Mouse (Mus musculus) left cerebral cortex, postnatal 4 days (tissue): ENCODE measurements around the gene Aif1. TPM values are rescaled to one million over a fixed set of nuclear protein-coding genes. Genes with fewer than 3 reads are reported as not detected.
"Not testable (repeated sequence)": the region's sequence is repeated elsewhere in the genome, so short reads cannot be mapped to it uniquely, and the experiment has no call there.

Source experiments
- DNase-seq: peaks from one replicate; pipeline ENCODE4 v3.0.0-alpha.2; 2022
- intact Hi-C: fragments of 180-260 bp; cut with DNase I; formaldehyde crosslinking; loops from one replicate; pipeline ENCODE4 v1.15.1; 2025
- microRNA-seq: library from miRNA; unstranded; fragments of <30 nt; microRNA quantifications from one replicate; pipeline ENCODE4 v1.2.0, GENCODE M21; 2022
- total RNA-seq, 2 experiments: library from RNA; stranded (reverse); gene quantifications; 2 replicates each; pipeline ENCODE4 v1.2.3; 2021

Gene Aif1
- total RNA-seq, 2 experiments from 2014 or later, result 2.5 to 3.6 TPM

GRCm38 (mm10) chr17:35123287-35123686, 52.6 kb downstream of the Aif1 start:
- DNase-seq, intact Hi-C loops: not testable (repeated sequence)

- DNase-seq, result peak; percentile 68
- intact Hi-C loops, result no loop called here
Measured at GRCm38 (mm10) chr17:35121871-35122303, 54.0 kb downstream of the Aif1 start, which contains the start of gene Csnk2b. TSS of gene Csnk2b (minus strand) at chr17:35122053.

GRCm38 (mm10) chr17:35121143-35121799, 54.6 kb downstream of the Aif1 start, which contains the start of gene Gpank1:
TSS of gene Gpank1 (plus strand) at chr17:35121455.
- peak; percentile 99 for DNase-seq
- intact Hi-C loops, result no loop called here

Small RNAs within 50 kb of the gene (microRNA-seq; reads per million reads assigned to microRNA genes)
- not detected for gene Mir6973a
- not detected for gene Mir6974

Other genes with a start within 250 kb of the Aif1 start
- 10 to 100 TPM; 18.8 to 19.1 TPM for gene Neu1, start 244.8 kb downstream of the Aif1 start, total RNA-seq
- 1 to 10 TPM; 1.6 to 2.3 TPM for gene Hspa1b, start 216.8 kb downstream of the Aif1 start, total RNA-seq
- gene Gm20481, start 206.2 kb downstream of the Aif1 start, total RNA-seq, result not detected
- gene Hspa1a, start 203.9 kb downstream of the Aif1 start, total RNA-seq, result 1 to 10 TPM; 3.1 to 5.2 TPM
- gene Hspa1l, start 203.4 kb downstream of the Aif1 start, total RNA-seq, result under 1 TPM in 1 of 2 experiments, not detected in 1; 0.22 TPM
- 10 to 100 TPM; 35.9 to 38.5 TPM for gene Lsm2, start 194.2 kb downstream of the Aif1 start, total RNA-seq
- gene Vars, start 175.1 kb downstream of the Aif1 start, total RNA-seq, result 10 to 100 TPM; 91.0 to 94.3 TPM
- under 1 TPM; 0.12 to 0.16 TPM for gene Vwa7, start 159.5 kb downstream of the Aif1 start, total RNA-seq
- gene Sapcd1, start 148.1 kb downstream of the Aif1 start, total RNA-seq, result under 1 TPM; 0.98 to 0.99 TPM
- gene Msh5, start 129.3 kb downstream of the Aif1 start, total RNA-seq, result 1 to 10 TPM; 2.0 to 3.2 TPM
- gene Clic1, start 126.1 kb downstream of the Aif1 start, total RNA-seq, result 10 to 100 TPM; 20.2 to 20.3 TPM
- 100 to 1,000 TPM; 101 to 115 TPM for gene Ddah2, start 117.0 kb downstream of the Aif1 start, total RNA-seq
- not detected for gene Ly6g6c, start 110.7 kb downstream of the Aif1 start, total RNA-seq
- gene Mpig6b, start 109.9 kb downstream of the Aif1 start, total RNA-seq, result not detected
- gene Ly6g6e, start 99.2 kb downstream of the Aif1 start, total RNA-seq, result 1 to 10 TPM; 2.8 to 3.4 TPM
- not detected for gene Ly6g6d, start 98.0 kb downstream of the Aif1 start, total RNA-seq
- gene Ly6g6f, start 90.5 kb downstream of the Aif1 start, total RNA-seq, result not detected
- 10 to 100 TPM; 66.7 to 73.6 TPM for gene Abhd16a, start 86.8 kb downstream of the Aif1 start, total RNA-seq
- not detected for gene Ly6g5c, start 67.8 kb downstream of the Aif1 start, total RNA-seq
- gene Ly6g5b, start 60.6 kb downstream of the Aif1 start, total RNA-seq, result 1 to 10 TPM in 1 of 2 experiments, under 1 TPM in 1; 0.81 to 2.3 TPM
- 10 to 100 TPM; 10.7 to 12.1 TPM for gene Gpank1, start 54.6 kb downstream of the Aif1 start, total RNA-seq
- gene Csnk2b, start 54.0 kb downstream of the Aif1 start, total RNA-seq, result 100 to 1,000 TPM; 210 to 214 TPM
- gene D17H6S53E, start 49.7 kb downstream of the Aif1 start, total RNA-seq, result 10 to 100 TPM; 19.8 to 20.1 TPM
- under 1 TPM in 1 of 2 experiments, not detected in 1; 0.52 TPM for gene Apom, start 44.0 kb downstream of the Aif1 start, total RNA-seq
- gene Bag6, start 40.9 kb downstream of the Aif1 start, total RNA-seq, result 100 to 1,000 TPM; 395 to 410 TPM
- gene Prrc2a, start 11.2 kb downstream of the Aif1 start, total RNA-seq, result 100 to 1,000 TPM; 311 to 315 TPM
- 10 to 100 TPM; 12.3 to 17.6 TPM for gene Lst1, start 12.4 kb upstream of the Aif1 start, total RNA-seq
- under 1 TPM; 0.77 to 0.88 TPM for gene Ltb, start 18.4 kb upstream of the Aif1 start, total RNA-seq
- gene Tnf, start 25.9 kb upstream of the Aif1 start, total RNA-seq, result under 1 TPM in 1 of 2 experiments, not detected in 1; 0.52 TPM
- 1 to 10 TPM in 1 of 2 experiments, under 1 TPM in 1; 0.82 to 1.0 TPM for gene Lta, start 29.3 kb upstream of the Aif1 start, total RNA-seq
- not detected for gene Gm16181, start 44.8 kb upstream of the Aif1 start, total RNA-seq
- gene Atp6v1g2, start 57.6 kb upstream of the Aif1 start, total RNA-seq, result 100 to 1,000 TPM; 122 to 142 TPM
- gene Nfkbil1, start 59.7 kb upstream of the Aif1 start, total RNA-seq, result 10 to 100 TPM; 14.7 to 14.8 TPM
- 100 to 1,000 TPM; 324 to 337 TPM for gene Ddx39b, start 65.7 kb upstream of the Aif1 start, total RNA-seq
- 10 to 100 TPM; 19.1 to 22.8 TPM for gene H2-D1, start 86.7 kb upstream of the Aif1 start, total RNA-seq
- gene H2-Q1, start 144.3 kb upstream of the Aif1 start, total RNA-seq, result under 1 TPM; 0.28 to 0.32 TPM
- 1 to 10 TPM in 1 of 2 experiments, under 1 TPM in 1; 0.48 to 2.2 TPM for gene H2-Q2, start 166.2 kb upstream of the Aif1 start, total RNA-seq
- gene H2-Q4, start 203.5 kb upstream of the Aif1 start, total RNA-seq, result 1 to 10 TPM; 1.6 TPM
- under 1 TPM; 0.18 to 0.36 TPM for gene H2-Q6, start 248.8 kb upstream of the Aif1 start, total RNA-seq